Mouse (Mus musculus) lung, postnatal 0 days (tissue): ENCODE results near the gene Cdh26.

Experiments
- CTCF ChIP-seq: IDR thresholded peaks from 2 replicates; pipeline ENCODE4 v1.5.1; 2016; ENCODE audit warnings: antibody characterized with exemption, mild to moderate bottlenecking
- EP300 ChIP-seq: IDR thresholded peaks from 2 replicates; pipeline ENCODE4 v1.6.1; 2016; ENCODE audit warnings: antibody characterized with exemption, mild to moderate bottlenecking, control low read depth

DNA sequence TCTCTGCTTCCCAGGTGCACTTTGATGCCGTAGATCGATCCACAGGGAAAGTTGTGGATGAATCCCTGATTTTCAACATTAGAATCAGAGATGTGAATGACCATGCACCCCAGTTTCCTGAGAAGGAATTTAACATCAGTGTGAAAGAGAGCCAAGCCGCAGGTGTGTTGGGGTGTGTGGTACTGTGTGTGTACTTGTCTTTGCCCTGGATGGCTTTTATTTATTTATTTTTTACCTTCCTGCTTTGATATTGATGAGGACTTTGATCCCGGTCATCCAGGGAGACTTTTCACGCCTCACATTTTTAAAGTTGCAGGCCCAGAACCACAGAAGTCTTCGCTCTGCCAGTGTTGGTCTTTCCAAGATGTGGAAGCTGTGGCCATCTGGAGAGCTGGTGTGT, 27.1 kb downstream of the Cdh26 start:
- TF ChIP-seq CTCF: no peak
- TF ChIP-seq EP300: no peak
